Mouse (Mus musculus) intestine, embryonic 15.5 days (tissue): Measurements from ENCODE around the gene Gm609. TPM values are rescaled to one million over a fixed set of nuclear protein-coding genes. Genes with fewer than 3 reads are reported as not detected.

Source experiments
- ATAC-seq: fragments of 200-750 bp; cut with Nextera tagmentation; 2 replicates; pipeline ENCODE4 v1.8.0; 2017; ENCODE audit warnings: moderate TSS enrichment, moderate library complexity
- H3K27ac ChIP-seq: fragments of 300-500 bp; sonication (generic); 2 replicates; pipeline ENCODE4 v1.5.1; 2015; ENCODE audit warnings: mild to moderate bottlenecking, inconsistent platforms
- H3K27me3 ChIP-seq: fragments of 300-500 bp; sonication (generic); replicated peaks from 2 replicates; pipeline ENCODE4 v1.6.1; 2015; ENCODE audit warnings: inconsistent platforms
- H3K36me3 ChIP-seq: fragments of 300-500 bp; sonication (generic); 2 replicates; pipeline ENCODE4 v1.6.1; 2015; ENCODE audit warnings: inconsistent platforms
- H3K4me1 ChIP-seq: fragments of 300-500 bp; sonication (generic); replicated peaks from 2 replicates; pipeline ENCODE4 v1.6.1; 2015; ENCODE audit warnings: inconsistent platforms
- H3K4me2 ChIP-seq: fragments of 300-500 bp; sonication (generic); replicated peaks from 2 replicates; pipeline ENCODE4 v1.6.1; 2015; ENCODE audit warnings: mild to moderate bottlenecking, inconsistent platforms
- H3K4me3 ChIP-seq: fragments of 300-500 bp; sonication (generic); replicated peaks from 2 replicates; pipeline ENCODE4 v1.5.1; 2015; ENCODE audit warnings: inconsistent platforms
- H3K9ac ChIP-seq: fragments of 300-500 bp; sonication (generic); 2 replicates; pipeline ENCODE4 v1.6.1; 2015; ENCODE audit warnings: inconsistent platforms
- H3K9me3 ChIP-seq: fragments of 300-500 bp; sonication (generic); 2 replicates; pipeline ENCODE4 v1.6.1; 2016; ENCODE audit warnings: inconsistent platforms
- WGBS: fragments of 180-500 bp; shearing (Covaris S2); methylation state at CpG from one replicate; pipeline ENCODE4 v1.1.7; 2015; 5-methylcytosine and 5-hydroxymethylcytosine counted together
- polyA plus RNA-seq: library from polyadenylated mRNA; unstranded; fragments of >200 nt; fragmentation: Nextera tagmentation; extraction: Ambion mirVana; gene quantifications from 2 replicates; pipeline ENCODE4 v1.2.1, GENCODE M21; 2015

Gene Gm609
- polyA plus RNA-seq, 1 experiment from 2014 or later = 2.2 TPM

- ATAC-seq = no peak
- Histone ChIP-seq H3K9ac (no peak overlapping the region), H3K27ac (no peak overlapping the region), H3K27me3 (no peaks in the 10 kb centered on the region), H3K9me3 (no peaks in the 10 kb centered on the region), H3K4me3 (no peak overlapping the region), H3K4me1 (no peaks in the 10 kb centered on the region), H3K36me3 (no peaks in the 10 kb centered on the region), H3K4me2 (no peak overlapping the region)
- 87% methylated on average over 5 of the region's 5 CpGs for WGBS
Measured at GRCm38 (mm10) chr16:45390286-45390956, 102.3 kb downstream of the Gm609 start.

GRCm38 (mm10) chr16:45389833-45390232 is 102.9 kb downstream of the Gm609 start:
- no peaks in the 10 kb centered on the region for H3K36me3 ChIP-seq
- WGBS = 81% methylated on average over 2 of the region's 2 CpGs
- H3K9me3 ChIP-seq = no peaks in the 10 kb centered on the region
- no peak for ATAC-seq
- no peaks in the 10 kb centered on the region for H3K27me3 ChIP-seq
- H3K4me1 ChIP-seq = no peaks in the 10 kb centered on the region
- no peak overlapping the region for H3K9ac ChIP-seq
- H3K27ac ChIP-seq = no peak overlapping the region
- no peak overlapping the region for H3K4me3 ChIP-seq
- H3K4me2 ChIP-seq = no peak overlapping the region

DNA sequence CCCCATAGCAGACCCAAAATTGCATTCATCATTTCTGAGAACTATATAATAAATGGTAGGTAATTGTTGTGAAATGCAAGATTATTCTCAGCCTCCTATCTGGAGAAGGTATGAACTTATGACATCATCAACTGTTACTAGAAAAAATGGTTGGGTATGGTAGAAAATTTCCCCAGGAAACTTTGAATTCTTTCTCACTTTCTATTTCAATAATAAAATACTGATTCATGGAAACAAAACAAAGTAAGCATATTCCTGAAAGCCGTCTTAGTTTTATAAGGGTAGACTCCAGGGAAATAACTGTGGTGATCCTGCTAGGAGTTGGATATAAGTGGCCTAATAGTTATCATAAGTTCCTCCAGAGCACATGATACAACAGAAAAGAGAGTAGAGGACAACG is 103.7 kb downstream of the Gm609 start:
- no peaks in the 10 kb centered on the region for H3K4me1 ChIP-seq
- ATAC-seq = no peak
- H3K9me3 ChIP-seq = no peaks in the 10 kb centered on the region
- no peak overlapping the region for H3K4me2 ChIP-seq
- no peak overlapping the region for H3K27ac ChIP-seq
- H3K36me3 ChIP-seq = no peaks in the 10 kb centered on the region
- H3K4me3 ChIP-seq = no peak overlapping the region
- H3K27me3 ChIP-seq = no peaks in the 10 kb centered on the region
- no peak overlapping the region for H3K9ac ChIP-seq
- WGBS = 87% methylated on average over 2 of the region's 2 CpGs

- ATAC-seq = no peak
- Histone ChIP-seq H3K9ac (no peak overlapping the region), H3K4me1 (no peaks in the 10 kb centered on the region), H3K27me3 (no peaks in the 10 kb centered on the region), H3K4me2 (no peak overlapping the region), H3K9me3 (no peaks in the 10 kb centered on the region), H3K4me3 (no peak overlapping the region), H3K27ac (no peak overlapping the region), H3K36me3 (no peaks in the 10 kb centered on the region)
- WGBS = 82% methylated on average over 3 of the region's 3 CpGs
Measured at GRCm38 (mm10) chr16:45381811-45382210, 111.0 kb downstream of the Gm609 start.

GRCm38 (mm10) chr16:45378959-45379358 is 113.8 kb downstream of the Gm609 start:
- H3K36me3 ChIP-seq = no peaks in the 10 kb centered on the region
- H3K9me3 ChIP-seq = no peaks in the 10 kb centered on the region
- no peak for ATAC-seq
- H3K4me2 ChIP-seq = no peak overlapping the region
- H3K27me3 ChIP-seq = no peaks in the 10 kb centered on the region
- no peaks in the 10 kb centered on the region for H3K4me1 ChIP-seq
- no peak overlapping the region for H3K9ac ChIP-seq
- 77% methylated on average over 3 of the region's 3 CpGs for WGBS
- H3K4me3 ChIP-seq = no peak overlapping the region
- no peak overlapping the region for H3K27ac ChIP-seq

- no peaks in the 10 kb centered on the region for H3K4me1 ChIP-seq
- H3K9ac ChIP-seq = no peak overlapping the region
- H3K27ac ChIP-seq = no peak overlapping the region
- no peaks in the 10 kb centered on the region for H3K9me3 ChIP-seq
- H3K4me2 ChIP-seq = no peak overlapping the region
- no peaks in the 10 kb centered on the region for H3K36me3 ChIP-seq
- H3K27me3 ChIP-seq = no peaks in the 10 kb centered on the region
- no peak overlapping the region for H3K4me3 ChIP-seq
- WGBS = 75% methylated on average over 5 of the region's 5 CpGs
- ATAC-seq = no peak
Measured at GRCm38 (mm10) chr16:45378147-45378943, 114.4 kb downstream of the Gm609 start.

GRCm38 (mm10) chr16:45377332-45377731 is 115.4 kb downstream of the Gm609 start:
- no peaks in the 10 kb centered on the region for H3K27me3 ChIP-seq
- no peak for ATAC-seq
- H3K36me3 ChIP-seq = no peaks in the 10 kb centered on the region
- 84% methylated on average over 4 of the region's 4 CpGs for WGBS
- no peak overlapping the region for H3K27ac ChIP-seq
- no peak overlapping the region for H3K9ac ChIP-seq
- H3K9me3 ChIP-seq = no peaks in the 10 kb centered on the region
- H3K4me2 ChIP-seq = no peak overlapping the region
- H3K4me1 ChIP-seq = no peaks in the 10 kb centered on the region
- no peak overlapping the region for H3K4me3 ChIP-seq

DNA sequence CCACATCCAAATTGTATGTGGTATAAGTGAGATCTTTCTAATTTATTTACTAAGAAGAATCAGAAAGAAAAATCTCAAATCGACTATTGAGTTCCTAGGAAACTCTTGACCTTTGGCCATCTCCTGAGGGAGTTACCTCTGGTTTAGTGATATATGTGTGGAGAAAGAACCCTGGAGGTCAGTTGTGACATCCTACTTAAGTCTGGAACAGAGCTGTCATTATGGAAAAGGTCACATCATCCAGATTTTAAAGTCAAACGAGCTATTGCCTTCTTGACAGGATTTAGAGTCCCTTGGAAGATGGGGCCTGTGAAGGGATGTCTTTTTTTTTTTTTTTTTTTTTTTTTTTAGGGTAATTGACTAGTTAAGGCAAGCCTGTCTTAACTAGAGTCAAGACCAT is 116.0 kb downstream of the Gm609 start:
- Histone ChIP-seq H3K27me3 (no peaks in the 10 kb centered on the region), H3K4me1 (no peaks in the 10 kb centered on the region), H3K4me3 (no peak overlapping the region), H3K9me3 (no peaks in the 10 kb centered on the region), H3K9ac (no peak overlapping the region), H3K36me3 (no peaks in the 10 kb centered on the region), H3K27ac (no peak overlapping the region), H3K4me2 (no peak overlapping the region)
- WGBS = 52% methylated on average over 2 of the region's 2 CpGs
- ATAC-seq = no peak

DNA sequence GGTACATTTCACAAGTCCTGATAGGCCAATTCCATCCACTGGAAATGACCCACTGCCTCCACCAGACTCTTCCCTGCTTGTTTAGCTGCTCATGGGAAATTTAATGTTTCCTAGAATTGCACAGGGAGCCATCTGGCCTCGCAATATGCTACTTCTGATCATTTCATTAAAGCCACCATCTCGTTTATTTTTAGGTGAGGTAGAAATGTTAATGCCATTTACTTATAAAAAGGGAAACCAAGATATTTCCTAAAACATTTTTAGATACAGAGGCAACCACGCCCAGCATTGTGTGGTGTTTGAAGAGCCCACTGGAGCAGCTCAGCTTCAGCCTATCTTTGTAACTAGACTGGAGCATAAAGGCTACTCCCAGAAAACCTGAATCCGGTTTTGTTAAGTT is 116.5 kb downstream of the Gm609 start:
- Histone ChIP-seq H3K36me3 (no peaks in the 10 kb centered on the region), H3K4me3 (no peak overlapping the region), H3K4me1 (no peaks in the 10 kb centered on the region), H3K9ac (no peak overlapping the region), H3K9me3 (no peaks in the 10 kb centered on the region), H3K4me2 (no peak overlapping the region), H3K27ac (no peak overlapping the region), H3K27me3 (no peaks in the 10 kb centered on the region)
- ATAC-seq = no peak
- WGBS = 77% methylated on average over 4 of the region's 4 CpGs

GRCm38 (mm10) chr16:45375506-45376225 is 117.1 kb downstream of the Gm609 start:
- no peaks in the 10 kb centered on the region for H3K4me1 ChIP-seq
- 59% methylated on average over 2 of the region's 2 CpGs for WGBS
- H3K27ac ChIP-seq = no peak overlapping the region

DNA sequence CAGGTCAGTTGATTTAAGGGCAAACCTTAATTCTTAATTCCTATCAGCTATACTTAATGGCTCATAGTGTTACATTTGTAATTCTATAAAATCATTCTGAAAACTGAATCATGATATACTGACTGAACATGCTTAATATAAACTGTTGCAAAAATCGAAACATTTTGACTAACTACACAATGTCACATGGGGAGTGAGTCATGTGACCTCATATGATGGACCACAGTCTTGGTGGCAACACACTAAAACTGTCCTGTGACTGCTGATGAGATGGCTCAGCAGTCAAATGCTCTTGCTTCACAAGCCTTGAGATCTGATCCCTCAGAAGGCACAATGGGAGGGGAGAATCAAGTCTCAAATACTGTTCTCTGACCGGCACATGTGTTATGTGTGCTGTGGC is 118.7 kb downstream of the Gm609 start:
- Histone ChIP-seq H3K4me2 (no peak overlapping the region), H3K9ac (no peak overlapping the region), H3K4me3 (no peak overlapping the region), H3K27ac (no peak overlapping the region), H3K36me3 (no peaks in the 10 kb centered on the region), H3K4me1 (no peaks in the 10 kb centered on the region), H3K9me3 (no peaks in the 10 kb centered on the region), H3K27me3 (no peaks in the 10 kb centered on the region)
- 84% methylated on average over 2 of the region's 2 CpGs for WGBS
- ATAC-seq = no peak

More at GRCm38 (mm10) chr16:45375506-45376225, 117.1 kb downstream of the Gm609 start:
- H3K9me3 ChIP-seq = no peaks in the 10 kb centered on the region
- no peak overlapping the region for H3K4me3 ChIP-seq
- no peak overlapping the region for H3K4me2 ChIP-seq
- no peak for ATAC-seq
- no peak overlapping the region for H3K9ac ChIP-seq
- H3K27me3 ChIP-seq = no peaks in the 10 kb centered on the region
- H3K36me3 ChIP-seq = no peaks in the 10 kb centered on the region

GRCm38 (mm10) chr16:45371076-45371475 is 121.7 kb downstream of the Gm609 start:
- H3K9me3 ChIP-seq = no peaks in the 10 kb centered on the region
- no peaks in the 10 kb centered on the region for H3K36me3 ChIP-seq
- WGBS = 84% methylated on average over 1 of the region's 1 CpGs
- H3K4me3 ChIP-seq = no peak overlapping the region
- no peaks in the 10 kb centered on the region for H3K27me3 ChIP-seq
- no peak for ATAC-seq
- H3K27ac ChIP-seq = no peak overlapping the region
- H3K9ac ChIP-seq = no peak overlapping the region
- no peaks in the 10 kb centered on the region for H3K4me1 ChIP-seq
- no peak overlapping the region for H3K4me2 ChIP-seq
